Mouse (Mus musculus) myocyte (in vitro differentiated cells): ENCODE results near the gene St6galnac3.

ENCODE experiments used
- CEBPB ChIP-seq: IDR thresholded peaks from 2 replicates; pipeline ENCODE4 v1.6.1; 2011; ENCODE audit warnings: mild to moderate bottlenecking, moderate library complexity; ENCODE audit not compliant: poor library complexity, insufficient read depth, severe bottlenecking
- MYOG ChIP-seq, 3 experiments: IDR thresholded peaks; one replicate each; pipeline ENCODE4 v1.6.1; 2011; ENCODE audit warnings: control low read depth in 2 of 3, low read depth in 2 of 3, mild to moderate bottlenecking in 2 of 3; ENCODE audit not compliant: insufficient read length in 2 of 3, control insufficient read depth in 1 of 3, insufficient read depth in 1 of 3
- POLR2A ChIP-seq: IDR thresholded peaks from one replicate; pipeline ENCODE4 v1.6.1; 2011; ENCODE audit warnings: low read depth, mild to moderate bottlenecking, control low read depth, moderate library complexity; ENCODE audit not compliant: insufficient read length
- POLR2AphosphoS2 ChIP-seq: IDR thresholded peaks from one replicate; pipeline ENCODE4 v1.6.1; 2011; ENCODE audit warnings: low read depth, control low read depth; ENCODE audit not compliant: insufficient read length
- USF1 ChIP-seq: IDR thresholded peaks from one replicate; pipeline ENCODE4 v1.6.1; 2011; ENCODE audit warnings: low read depth, mild to moderate bottlenecking, control low read depth, moderate library complexity

DNA sequence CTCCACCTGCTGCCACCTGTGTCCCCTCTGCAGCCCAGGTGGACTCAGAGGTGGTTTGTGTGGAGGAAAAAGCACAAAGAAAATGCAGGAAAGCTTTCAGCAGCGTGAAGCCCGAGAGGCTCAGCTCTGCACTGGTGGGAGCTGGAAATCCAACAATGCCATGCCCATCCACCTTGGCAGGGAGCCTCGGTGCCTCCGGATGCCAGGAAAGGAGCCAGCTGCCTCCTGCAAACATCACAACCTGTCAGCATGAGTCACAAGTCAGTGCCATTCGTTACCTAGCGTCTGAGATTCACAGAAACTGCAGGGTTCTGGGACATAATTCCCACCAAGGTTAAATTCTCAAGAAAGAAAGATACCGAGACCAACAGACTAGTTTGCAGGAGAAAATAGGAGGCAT, 63.0 kb downstream of the St6galnac3 start:
- TF ChIP-seq POLR2A (no peak), CEBPB (no peak), POLR2AphosphoS2 (no peak), MYOG (IDR thresholded peaks at IDR 0.05; ENCODE audit: control insufficient read depth in 1 of 3, insufficient read depth in 1 of 3, insufficient read length in 2 of 3, low read depth in 2 of 3) (no peak), USF1 (no peak)
